Mouse (Mus musculus): ENCODE measurements around the gene Ppm1h. TPM values are rescaled to one million over a fixed set of nuclear protein-coding genes. Genes with fewer than 3 reads are reported as not detected.

The Ppm1h gene
- polyA plus RNA-seq, 1 experiment from 2014 or later, result 31.2 TPM

DNA sequence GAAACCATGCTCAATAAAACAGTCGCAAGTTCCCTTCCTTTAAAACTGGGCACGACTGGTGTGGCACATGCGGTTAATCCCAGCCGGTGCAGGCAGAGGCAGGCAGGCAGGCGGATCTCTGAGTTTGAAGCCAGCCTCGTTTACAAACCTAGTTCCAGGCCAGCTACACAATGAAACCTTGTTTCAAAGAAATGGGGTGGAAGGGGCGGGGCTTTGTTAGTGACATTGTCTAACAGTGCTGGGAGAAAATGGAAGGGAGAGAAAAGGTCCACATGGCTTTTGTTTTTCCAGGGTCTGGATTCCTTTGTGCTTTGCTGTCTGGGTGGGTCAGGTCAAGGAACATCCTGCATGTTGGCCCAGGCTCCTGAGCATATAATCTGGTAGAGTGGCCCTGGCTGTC, 124.3 kb downstream of the Ppm1h start:
- 44% methylated on average over 7 of the region's 7 CpGs for WGBS
- peaks cover 14% of the 10 kb centered on the region for H3K4me1 ChIP-seq (replicated peaks)
- H3K4me2 ChIP-seq, result no peak overlapping the region
- peaks cover 5% of the 10 kb centered on the region; the same call in 1 of the 2 replicates for H3K9me3 ChIP-seq
- no peaks in the 10 kb centered on the region for H3K36me3 ChIP-seq
- no peak overlapping the region for H3K27ac ChIP-seq (replicated peaks)
- no peak for ATAC-seq (ENCODE audit: low FRiP score, low read depth)
- no peak overlapping the region for H3K9ac ChIP-seq
- H3K27me3 ChIP-seq, result no peaks in the 10 kb centered on the region
- H3K4me3 ChIP-seq, result no peak overlapping the region

- Histone ChIP-seq H3K9me3 (peaks cover 5% of the 10 kb centered on the region; the same call in 1 of the 2 replicates), H3K4me3 (no peak overlapping the region), H3K36me3 (no peaks in the 10 kb centered on the region), H3K9ac (no peak overlapping the region), H3K4me1 (replicated peaks) (peaks cover 24% of the 10 kb centered on the region), H3K4me2 (no peak overlapping the region), H3K27ac (replicated peaks) (no peak overlapping the region), H3K27me3 (no peaks in the 10 kb centered on the region)
- 13% methylated on average over 7 of the region's 7 CpGs for WGBS
- ATAC-seq (ENCODE audit: low FRiP score, low read depth), result no peak
These were observed 125.3 kb downstream of the Ppm1h start for GRCm38 (mm10) chr10:122803906-122804305.

DNA sequence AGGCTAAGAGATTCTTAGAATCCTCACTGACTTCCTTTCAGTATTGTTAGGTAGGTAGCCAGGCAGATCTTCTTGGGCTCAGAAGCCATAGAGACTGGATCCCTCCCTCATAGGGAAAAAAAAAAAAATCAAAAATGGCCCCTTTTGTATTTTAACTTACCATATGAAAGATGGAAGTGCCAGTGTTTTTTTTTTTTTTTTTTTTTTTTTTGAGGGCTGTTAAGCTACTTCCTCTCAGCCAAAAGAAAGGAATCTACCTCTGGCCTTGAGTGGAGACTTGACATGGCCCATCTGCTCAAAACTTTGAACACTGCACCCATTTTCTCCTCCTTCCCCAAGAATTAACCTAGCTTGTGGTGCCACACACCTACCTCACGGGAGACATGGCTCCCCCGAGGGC, 127.3 kb downstream of the Ppm1h start:
- peaks cover 5% of the 10 kb centered on the region; the same call in 1 of the 2 replicates for H3K9me3 ChIP-seq
- 82% methylated on average over 2 of the region's 2 CpGs for WGBS
- no peak overlapping the region for H3K27ac ChIP-seq (replicated peaks)
- H3K4me2 ChIP-seq, result no peak overlapping the region
- H3K4me1 ChIP-seq (replicated peaks), result peaks cover 24% of the 10 kb centered on the region
- H3K9ac ChIP-seq, result no peak overlapping the region
- H3K27me3 ChIP-seq, result no peaks in the 10 kb centered on the region
- H3K4me3 ChIP-seq, result no peak overlapping the region
- H3K36me3 ChIP-seq, result no peaks in the 10 kb centered on the region
- ATAC-seq (ENCODE audit: low FRiP score, low read depth), result no peak

DNA sequence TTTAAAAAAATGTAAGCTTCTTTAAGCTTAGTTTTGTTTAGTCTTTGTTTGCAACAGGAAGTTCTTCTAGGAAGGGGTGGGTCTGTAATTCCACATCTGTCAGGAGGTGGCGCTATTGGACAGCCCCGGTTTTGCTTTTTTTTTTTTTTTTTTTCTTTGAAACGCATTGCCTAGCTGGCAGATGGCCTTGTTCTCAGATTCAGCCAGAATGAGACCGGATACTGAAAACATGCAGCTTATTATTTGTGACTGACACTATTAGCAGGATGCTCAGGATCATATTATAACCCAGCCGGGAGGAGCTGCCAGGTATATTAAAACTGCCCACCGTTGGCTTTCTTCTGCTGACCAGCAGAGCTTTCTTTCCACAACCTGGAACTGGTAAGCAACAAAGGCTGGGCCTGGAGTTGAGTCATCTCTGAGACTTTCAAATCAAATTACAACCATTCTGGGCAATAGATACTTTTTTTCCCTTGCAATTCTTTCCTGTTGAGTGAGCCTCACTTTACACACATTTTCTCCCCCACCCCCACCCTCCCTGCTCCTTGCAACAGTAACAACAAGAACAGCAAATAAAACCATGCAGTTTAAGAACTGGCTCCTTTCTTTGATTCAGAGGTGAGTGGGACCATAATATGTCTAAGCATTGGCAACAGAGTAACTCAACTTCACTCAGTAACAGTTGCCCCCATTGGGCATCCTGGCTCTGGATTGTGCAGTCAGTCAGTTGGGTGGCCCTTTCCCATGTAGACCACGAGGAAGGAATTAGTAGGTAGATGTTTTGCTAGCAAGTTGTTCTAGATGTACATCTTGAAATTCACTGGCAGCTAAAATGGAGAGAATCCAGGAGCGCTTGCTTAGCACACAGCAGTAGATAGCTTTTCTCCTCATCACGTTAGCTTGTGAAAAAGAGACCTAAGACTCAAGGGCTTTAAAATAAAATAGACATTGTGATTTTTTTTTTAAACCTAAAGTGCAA, 128.9 kb downstream of the Ppm1h start:
- no peak overlapping the region for H3K4me3 ChIP-seq
- H3K27me3 ChIP-seq, result no peaks in the 10 kb centered on the region
- ATAC-seq (ENCODE audit: low FRiP score, low read depth), result peak; percentile 35; the same call in 1 of the 2 replicates
- H3K9me3 ChIP-seq, result peaks cover 5% of the 10 kb centered on the region; the same call in 1 of the 2 replicates
- 25% methylated on average over 9 of the region's 9 CpGs for WGBS
- no peak overlapping the region for H3K4me2 ChIP-seq
- peaks cover 19% of the 10 kb centered on the region for H3K4me1 ChIP-seq (replicated peaks)
- H3K9ac ChIP-seq, result no peak overlapping the region
- H3K36me3 ChIP-seq, result no peaks in the 10 kb centered on the region
- peak overlapping the region; percentile 72 for H3K27ac ChIP-seq (replicated peaks)

DNA sequence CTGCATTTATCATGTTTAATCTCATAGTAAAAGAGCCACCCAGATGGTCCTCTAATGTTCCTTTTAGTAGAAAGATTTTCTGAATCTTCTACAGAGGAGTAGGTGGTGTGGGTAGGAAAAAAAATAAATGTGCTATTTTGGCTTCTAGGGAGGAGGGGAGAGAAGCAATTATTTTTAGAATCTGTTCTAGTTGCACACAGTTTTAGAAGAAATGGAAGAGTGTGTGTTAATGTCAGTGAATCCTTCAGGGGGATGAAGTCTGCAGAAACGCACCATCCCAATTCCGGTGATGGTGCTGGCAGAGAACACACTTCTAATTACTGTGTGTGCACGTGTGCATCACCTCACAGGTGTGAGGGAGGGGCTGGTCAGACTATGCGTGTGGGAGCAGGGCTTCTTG, 129.6 kb downstream of the Ppm1h start:
- H3K27me3 ChIP-seq, result no peaks in the 10 kb centered on the region
- H3K9me3 ChIP-seq, result peaks cover 5% of the 10 kb centered on the region; the same call in 1 of the 2 replicates
- H3K4me2 ChIP-seq, result no peak overlapping the region
- no peak overlapping the region for H3K4me3 ChIP-seq
- no peak overlapping the region for H3K9ac ChIP-seq
- H3K36me3 ChIP-seq, result no peaks in the 10 kb centered on the region
- 0 out of 2 replicates have a peak overlapping the region, but pooled peaks have one; percentile 72 for H3K27ac ChIP-seq (replicated peaks)
- H3K4me1 ChIP-seq (replicated peaks), result peaks cover 19% of the 10 kb centered on the region
- 47% methylated on average over 4 of the region's 4 CpGs for WGBS
- no peak for ATAC-seq (ENCODE audit: low FRiP score, low read depth)

- Histone ChIP-seq H3K4me2 (no peak overlapping the region), H3K4me1 (replicated peaks) (peaks cover 21% of the 10 kb centered on the region), H3K9me3 (peaks cover 2% of the 10 kb centered on the region; the same call in 1 of the 2 replicates), H3K4me3 (no peak overlapping the region), H3K9ac (no peak overlapping the region), H3K36me3 (no peaks in the 10 kb centered on the region), H3K27me3 (no peaks in the 10 kb centered on the region), H3K27ac (replicated peaks) (no peak overlapping the region)
- no peak for ATAC-seq (ENCODE audit: low FRiP score, low read depth)
- 78% methylated on average over 8 of the region's 8 CpGs for WGBS
These were observed 131.3 kb downstream of the Ppm1h start for GRCm38 (mm10) chr10:122809851-122810250.

- Histone ChIP-seq H3K27ac (replicated peaks) (peak overlapping the region; percentile 60), H3K4me3 (no peak overlapping the region), H3K4me2 (peak overlapping the region; percentile 26), H3K9me3 (no peaks in the 10 kb centered on the region), H3K4me1 (replicated peaks) (peaks cover 11% of the 10 kb centered on the region), H3K36me3 (no peaks in the 10 kb centered on the region), H3K27me3 (no peaks in the 10 kb centered on the region), H3K9ac (no peak overlapping the region)
- ATAC-seq (ENCODE audit: low FRiP score, low read depth), result peak; percentile 55; the same call in 1 of the 2 replicates
- 38% methylated on average over 14 of the region's 14 CpGs for WGBS
These were observed 136.5 kb downstream of the Ppm1h start for GRCm38 (mm10) chr10:122815094-122815493.

GRCm38 (mm10) chr10:122817741-122818140, 139.2 kb downstream of the Ppm1h start:
- Histone ChIP-seq H3K27me3 (no peaks in the 10 kb centered on the region), H3K4me1 (replicated peaks) (peaks cover 11% of the 10 kb centered on the region), H3K27ac (replicated peaks) (no peak overlapping the region), H3K4me2 (no peak overlapping the region), H3K9me3 (no peaks in the 10 kb centered on the region), H3K36me3 (no peaks in the 10 kb centered on the region), H3K4me3 (no peak overlapping the region), H3K9ac (no peak overlapping the region)
- WGBS, result 80% methylated on average over 8 of the region's 8 CpGs
- no peak for ATAC-seq (ENCODE audit: low FRiP score, low read depth)

DNA sequence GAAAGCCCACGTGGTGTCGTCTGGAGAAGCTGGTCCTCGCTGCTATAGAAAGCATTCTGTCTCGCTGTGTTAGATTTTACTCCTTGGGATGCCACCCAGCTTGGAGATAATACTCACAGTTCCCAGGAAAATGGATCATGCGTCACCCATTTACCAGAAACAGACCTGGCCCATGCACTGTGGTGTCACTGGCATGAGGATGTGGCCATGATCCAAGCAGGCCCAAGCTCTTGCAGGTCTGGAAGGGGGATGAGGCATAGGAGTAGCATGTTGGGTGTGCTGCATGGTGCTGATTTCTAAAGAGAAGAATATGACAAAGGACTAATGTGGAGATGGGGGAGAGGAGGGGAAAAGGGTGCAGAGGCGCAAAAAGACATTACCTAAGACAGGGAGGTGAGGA, 141.2 kb downstream of the Ppm1h start:
- H3K27me3 ChIP-seq, result no peaks in the 10 kb centered on the region
- no peaks in the 10 kb centered on the region for H3K36me3 ChIP-seq
- H3K9me3 ChIP-seq, result no peaks in the 10 kb centered on the region
- no peak overlapping the region for H3K27ac ChIP-seq (replicated peaks)
- WGBS, result 95% methylated on average over 6 of the region's 6 CpGs
- H3K4me3 ChIP-seq, result no peak overlapping the region
- H3K4me2 ChIP-seq, result no peak overlapping the region
- no peak overlapping the region for H3K9ac ChIP-seq
- H3K4me1 ChIP-seq (replicated peaks), result peaks cover 9% of the 10 kb centered on the region
- no peak for ATAC-seq (ENCODE audit: low FRiP score, low read depth)

DNA sequence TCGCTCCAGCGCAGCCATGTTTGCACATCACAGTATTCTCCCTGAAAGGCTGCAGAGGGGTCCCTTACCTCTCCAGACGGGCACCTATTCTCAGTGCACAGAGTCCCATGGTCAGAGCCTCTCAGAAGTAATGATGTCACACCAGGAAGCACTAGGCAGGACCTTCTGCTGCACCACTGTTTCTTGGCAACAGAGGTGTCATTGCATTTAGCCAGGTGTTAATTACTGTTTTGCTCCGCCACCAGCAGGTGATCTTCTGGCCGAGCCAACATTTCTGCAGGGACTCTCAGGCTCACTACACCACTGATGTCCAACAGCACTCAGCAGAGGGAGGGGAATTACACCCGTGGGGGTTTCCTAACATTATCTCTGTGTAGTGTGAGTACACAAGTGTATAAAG, 143.0 kb downstream of the Ppm1h start:
- Histone ChIP-seq H3K4me2 (no peak overlapping the region), H3K4me1 (replicated peaks) (no peaks in the 10 kb centered on the region), H3K9me3 (no peaks in the 10 kb centered on the region), H3K36me3 (no peaks in the 10 kb centered on the region), H3K27me3 (no peaks in the 10 kb centered on the region), H3K4me3 (no peak overlapping the region), H3K9ac (no peak overlapping the region), H3K27ac (replicated peaks) (no peak overlapping the region)
- 80% methylated on average over 6 of the region's 6 CpGs for WGBS
- no peak for ATAC-seq (ENCODE audit: low FRiP score, low read depth)

GRCm38 (mm10) chr10:122823642-122824041, 145.1 kb downstream of the Ppm1h start:
- ATAC-seq (ENCODE audit: low FRiP score, low read depth), result no peak
- H3K4me3 ChIP-seq, result no peak overlapping the region
- H3K27me3 ChIP-seq, result no peaks in the 10 kb centered on the region
- H3K4me2 ChIP-seq, result no peak overlapping the region
- no peaks in the 10 kb centered on the region; the same call in 1 of the 2 replicates for H3K4me1 ChIP-seq (replicated peaks)
- H3K9ac ChIP-seq, result no peak overlapping the region
- WGBS, result 69% methylated on average over 13 of the region's 13 CpGs
- H3K9me3 ChIP-seq, result no peaks in the 10 kb centered on the region
- H3K27ac ChIP-seq (replicated peaks), result no peak overlapping the region
- no peaks in the 10 kb centered on the region for H3K36me3 ChIP-seq

GRCm38 (mm10) chr10:122826696-122827331, 148.3 kb downstream of the Ppm1h start:
- 78% methylated on average over 16 of the region's 16 CpGs for WGBS
- Histone ChIP-seq H3K9ac (no peak overlapping the region), H3K36me3 (no peaks in the 10 kb centered on the region), H3K4me3 (no peak overlapping the region), H3K4me1 (replicated peaks) (no peaks in the 10 kb centered on the region; the same call in 1 of the 2 replicates), H3K27me3 (no peaks in the 10 kb centered on the region), H3K9me3 (no peaks in the 10 kb centered on the region), H3K27ac (replicated peaks) (no peak overlapping the region), H3K4me2 (no peak overlapping the region)
- no peak for ATAC-seq (ENCODE audit: low FRiP score, low read depth)
